Mouse (Mus musculus) embryonic facial prominence, embryonic 11.5 days (tissue): ENCODE results near the gene Htr1f. TPM values are rescaled to one million over a fixed set of nuclear protein-coding genes. Genes with fewer than 3 reads are reported as not detected.

ENCODE experiments used
- ATAC-seq: fragments of 200-750 bp; cut with Nextera tagmentation; replicated peaks from 2 replicates; pipeline ENCODE4 v1.8.0; 2017; ENCODE audit warnings: low read depth; ENCODE audit not compliant: insufficient number of reproducible peaks, low FRiP score, low TSS enrichment
- DNase-seq: peaks from one replicate; pipeline ENCODE4 v3.0.0-alpha.2; 2015; ENCODE audit warnings: low spot score
- H3K27ac ChIP-seq: fragments of 300-500 bp; sonication (generic); replicated peaks from 2 replicates; pipeline ENCODE4 v1.5.1; 2014; ENCODE audit warnings: mild to moderate bottlenecking, low read depth, low read length, control low read depth
- H3K27me3 ChIP-seq: fragments of 300-500 bp; sonication (generic); 2 replicates; pipeline ENCODE4 v1.6.1; 2014; ENCODE audit warnings: mild to moderate bottlenecking, low read length, moderate library complexity, mixed read lengths; ENCODE audit not compliant: control insufficient read depth, insufficient read depth
- H3K36me3 ChIP-seq: fragments of 300-500 bp; sonication (generic); replicated peaks from 2 replicates; pipeline ENCODE4 v1.6.1; 2014; ENCODE audit warnings: low read depth, mild to moderate bottlenecking, low read length, moderate library complexity, mixed read lengths; ENCODE audit not compliant: control insufficient read depth, insufficient read depth
- H3K4me1 ChIP-seq: fragments of 300-500 bp; sonication (generic); 2 replicates; pipeline ENCODE4 v1.6.1; 2014; ENCODE audit warnings: low read length, mixed read lengths; ENCODE audit not compliant: control insufficient read depth, insufficient read depth
- H3K4me2 ChIP-seq: fragments of 300-500 bp; sonication (generic); 2 replicates; pipeline ENCODE4 v1.6.1; 2014; ENCODE audit warnings: low read depth, mild to moderate bottlenecking, control low read depth, low read length, moderate library complexity
- H3K4me3 ChIP-seq: fragments of 300-500 bp; sonication (generic); 2 replicates; pipeline ENCODE4 v1.5.1; 2014; ENCODE audit warnings: low read depth, low read length, control low read depth
- H3K9ac ChIP-seq: fragments of 300-500 bp; sonication (generic); replicated peaks from 2 replicates; pipeline ENCODE4 v1.6.1; 2014; ENCODE audit warnings: mild to moderate bottlenecking, control low read depth, low read length
- H3K9me3 ChIP-seq: fragments of 300-500 bp; sonication (generic); replicated peaks from 2 replicates; pipeline ENCODE4 v1.6.1; 2016; ENCODE audit warnings: mild to moderate bottlenecking, low read length, inconsistent platforms, mixed read lengths; ENCODE audit not compliant: control insufficient read depth
- WGBS: fragments of 180-500 bp; shearing (Covaris S2); extraction: QIAGEN DNeasy Blood & Tissue Kit; methylation state at CpG from one replicate; pipeline ENCODE4 v1.1.7; 2014; 5-methylcytosine and 5-hydroxymethylcytosine counted together
- microRNA-seq: library from miRNA; unstranded; fragments of <30 nt; microRNA quantifications from one replicate; pipeline ENCODE4, GENCODE M21; 2016; ENCODE audit warnings: borderline number of aligned reads
- polyA plus RNA-seq: library from polyadenylated mRNA; unstranded; fragments of >200 nt; fragmentation: Nextera tagmentation; extraction: Ambion mirVana; gene quantifications from 2 replicates; pipeline ENCODE4 v1.2.1, GENCODE M21; 2014

The Htr1f gene
- polyA plus RNA-seq, 1 experiment from 2014 or later = 0.15 TPM

GRCm38 (mm10) chr16:64877314-64877713, 228.3 kb downstream of the Htr1f start:
- Histone ChIP-seq H3K27ac (no peak overlapping the region), H3K36me3 (no peaks in the 10 kb centered on the region), H3K9ac (no peak overlapping the region), H3K4me2 (no peak overlapping the region), H3K9me3 (no peaks in the 10 kb centered on the region), H3K4me1 (no peaks in the 10 kb centered on the region), H3K4me3 (no peak overlapping the region), H3K27me3 (no peaks in the 10 kb centered on the region)
- ATAC-seq = no peak
- 85% methylated on average over 3 of the region's 3 CpGs for WGBS
- DNase-seq = no peak

DNA sequence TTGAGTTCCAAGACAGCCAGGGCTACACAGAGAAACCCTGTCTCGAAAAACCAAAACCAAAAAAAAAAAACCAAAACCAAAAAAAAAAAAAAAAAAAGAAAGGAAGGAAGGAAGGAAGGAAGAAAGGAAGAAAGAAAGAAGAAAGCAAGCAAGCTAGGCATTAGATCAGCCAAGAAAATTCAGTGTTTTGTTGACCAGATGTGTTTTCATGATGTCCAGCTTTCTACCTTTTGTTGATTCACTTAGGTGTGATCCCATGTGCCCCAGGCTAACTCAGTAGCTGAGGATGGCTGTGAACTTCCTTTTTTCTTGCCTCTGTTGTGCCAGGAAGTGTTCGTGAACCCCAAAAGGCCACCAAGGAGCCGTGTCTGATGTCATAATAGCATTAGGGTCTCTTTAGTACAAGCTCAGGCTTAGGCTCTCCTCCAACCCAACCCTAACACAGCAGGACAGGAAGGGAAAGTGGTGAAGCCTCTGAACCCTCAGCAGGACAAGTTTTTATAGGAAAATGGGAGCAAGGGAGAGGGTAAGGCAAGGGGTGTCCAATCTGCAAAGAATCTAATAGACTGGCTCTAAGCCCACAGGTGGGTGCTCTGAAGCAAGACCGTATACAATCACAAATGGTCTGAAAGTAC, 228.9 kb downstream of the Htr1f start:
- H3K27me3 ChIP-seq = no peaks in the 10 kb centered on the region
- H3K4me1 ChIP-seq = no peaks in the 10 kb centered on the region
- H3K9me3 ChIP-seq = no peaks in the 10 kb centered on the region
- no peak overlapping the region for H3K27ac ChIP-seq
- no peak overlapping the region for H3K4me3 ChIP-seq
- no peak overlapping the region for H3K4me2 ChIP-seq
- H3K36me3 ChIP-seq = no peaks in the 10 kb centered on the region
- no peak for DNase-seq
- WGBS = 75% methylated on average over 4 of the region's 4 CpGs
- ATAC-seq = no peak
- no peak overlapping the region for H3K9ac ChIP-seq

DNA sequence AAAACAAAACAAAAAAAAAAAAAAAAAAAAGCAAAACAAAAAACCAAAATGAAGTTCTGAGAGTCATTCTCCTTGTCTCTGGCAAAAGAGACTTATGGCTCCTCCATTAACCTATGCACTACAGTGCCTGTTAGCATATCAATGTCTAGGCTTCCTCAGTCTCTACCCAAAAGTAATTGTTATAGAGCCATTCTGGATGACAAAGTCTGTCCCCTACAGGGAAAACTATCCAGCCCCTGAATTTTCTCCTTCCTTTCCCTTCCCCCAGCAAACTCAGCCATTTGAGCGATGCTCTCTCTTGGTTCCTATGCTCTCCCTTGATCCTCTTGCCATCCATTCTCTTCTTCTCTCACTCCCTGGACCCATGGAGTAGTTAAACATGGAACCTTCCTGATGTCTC, 229.8 kb downstream of the Htr1f start:
- Histone ChIP-seq H3K4me3 (no peak overlapping the region), H3K27me3 (no peaks in the 10 kb centered on the region), H3K9me3 (no peaks in the 10 kb centered on the region), H3K27ac (no peak overlapping the region), H3K4me1 (no peaks in the 10 kb centered on the region), H3K9ac (no peak overlapping the region), H3K36me3 (no peaks in the 10 kb centered on the region), H3K4me2 (no peak overlapping the region)
- WGBS = 100% methylated on average over 1 of the region's 1 CpGs
- DNase-seq (no peak), ATAC-seq (no peak)

DNA sequence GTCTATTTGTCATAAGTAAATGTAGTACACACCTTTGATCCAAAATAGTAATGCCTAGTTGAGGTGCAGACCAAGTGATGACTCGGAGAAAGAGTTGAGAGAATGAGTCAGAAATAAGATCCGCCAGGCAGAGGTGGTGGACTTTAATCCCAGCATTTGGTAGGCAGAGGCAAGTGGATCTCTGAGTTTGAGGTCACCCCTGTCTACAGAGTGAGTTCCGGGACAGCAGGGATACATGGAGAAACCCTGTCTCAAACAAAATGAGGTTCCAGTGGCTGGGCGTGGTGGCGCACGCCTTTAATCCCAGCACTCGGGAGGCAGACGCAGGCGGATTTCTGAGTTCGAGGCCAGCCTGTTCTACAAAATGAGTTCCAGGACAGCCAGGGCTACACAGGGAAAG, 230.3 kb downstream of the Htr1f start:
- Histone ChIP-seq H3K9ac (no peak overlapping the region), H3K27me3 (no peaks in the 10 kb centered on the region), H3K36me3 (no peaks in the 10 kb centered on the region), H3K4me3 (no peak overlapping the region), H3K27ac (no peak overlapping the region), H3K4me2 (no peak overlapping the region), H3K9me3 (no peaks in the 10 kb centered on the region), H3K4me1 (no peaks in the 10 kb centered on the region)
- ATAC-seq (no peak), DNase-seq (no peak)
- WGBS = 97% methylated on average over 10 of the region's 10 CpGs

Small RNAs within 50 kb of the gene (microRNA-seq; reads per million reads assigned to microRNA genes)
- gene Gm23374 = not detected
